Mouse (Mus musculus) intestine, postnatal 0 days (tissue): Measurements from ENCODE around the gene Crym. TPM values are rescaled to one million over a fixed set of nuclear protein-coding genes. Genes with fewer than 3 reads are reported as not detected.

Experiments
- ATAC-seq: fragments of 200-750 bp; cut with Nextera tagmentation; 2 replicates; pipeline ENCODE4 v1.8.0; 2017; ENCODE audit warnings: mild to moderate bottlenecking, moderate TSS enrichment, moderate library complexity
- H3K27ac ChIP-seq: fragments of 300-500 bp; sonication (generic); 2 replicates; pipeline ENCODE4 v1.5.1; 2014; ENCODE audit warnings: mild to moderate bottlenecking, low read depth, low read length, moderate library complexity
- H3K27me3 ChIP-seq: fragments of 300-500 bp; sonication (generic); replicated peaks from 2 replicates; pipeline ENCODE4 v1.6.1; 2014; ENCODE audit warnings: low read length, mixed read lengths; ENCODE audit not compliant: control insufficient read depth, insufficient read depth
- H3K36me3 ChIP-seq: fragments of 300-500 bp; sonication (generic); 2 replicates; pipeline ENCODE4 v1.6.1; 2014; ENCODE audit warnings: mild to moderate bottlenecking, moderate library complexity; ENCODE audit not compliant: control insufficient read depth, insufficient read depth
- H3K4me1 ChIP-seq: fragments of 300-500 bp; sonication (generic); replicated peaks from 2 replicates; pipeline ENCODE4 v1.6.1; 2014; ENCODE audit warnings: antibody characterized with exemption, low read length, mixed read lengths; ENCODE audit not compliant: control insufficient read depth, insufficient read depth
- H3K4me2 ChIP-seq: fragments of 300-500 bp; sonication (generic); replicated peaks from 2 replicates; pipeline ENCODE4 v1.6.1; 2014; ENCODE audit warnings: low read depth, mild to moderate bottlenecking, moderate library complexity
- H3K4me3 ChIP-seq: fragments of 300-500 bp; sonication (generic); 2 replicates; pipeline ENCODE4 v1.5.1; 2014; ENCODE audit warnings: low read depth, low read length
- H3K9ac ChIP-seq: fragments of 300-500 bp; sonication (generic); 2 replicates; pipeline ENCODE4 v1.6.1; 2014; ENCODE audit warnings: mild to moderate bottlenecking, low read depth, low read length
- H3K9me3 ChIP-seq: fragments of 300-500 bp; sonication (generic); 2 replicates; pipeline ENCODE4 v1.6.1; 2016; ENCODE audit warnings: mixed run types; ENCODE audit not compliant: control insufficient read depth
- CTCF ChIP-seq: sonication (generic); IDR thresholded peaks from 2 replicates; pipeline ENCODE4 v1.5.1; 2016; ENCODE audit warnings: low read depth, mild to moderate bottlenecking, control low read depth, antibody characterized with exemption, moderate library complexity
- WGBS: fragments of 180-500 bp; shearing (Covaris S2); extraction: QIAGEN DNeasy Blood & Tissue Kit; methylation state at CpG from one replicate; pipeline ENCODE4 v1.1.7; 2014; 5-methylcytosine and 5-hydroxymethylcytosine counted together
- polyA plus RNA-seq: library from polyadenylated mRNA; unstranded; fragments of >200 nt; fragmentation: Nextera tagmentation; extraction: Ambion mirVana; gene quantifications from 2 replicates; pipeline ENCODE4 v1.2.1, GENCODE M21; 2015

Gene Crym
- polyA plus RNA-seq, 1 experiment from 2014 or later, result 1.9 TPM

DNA sequence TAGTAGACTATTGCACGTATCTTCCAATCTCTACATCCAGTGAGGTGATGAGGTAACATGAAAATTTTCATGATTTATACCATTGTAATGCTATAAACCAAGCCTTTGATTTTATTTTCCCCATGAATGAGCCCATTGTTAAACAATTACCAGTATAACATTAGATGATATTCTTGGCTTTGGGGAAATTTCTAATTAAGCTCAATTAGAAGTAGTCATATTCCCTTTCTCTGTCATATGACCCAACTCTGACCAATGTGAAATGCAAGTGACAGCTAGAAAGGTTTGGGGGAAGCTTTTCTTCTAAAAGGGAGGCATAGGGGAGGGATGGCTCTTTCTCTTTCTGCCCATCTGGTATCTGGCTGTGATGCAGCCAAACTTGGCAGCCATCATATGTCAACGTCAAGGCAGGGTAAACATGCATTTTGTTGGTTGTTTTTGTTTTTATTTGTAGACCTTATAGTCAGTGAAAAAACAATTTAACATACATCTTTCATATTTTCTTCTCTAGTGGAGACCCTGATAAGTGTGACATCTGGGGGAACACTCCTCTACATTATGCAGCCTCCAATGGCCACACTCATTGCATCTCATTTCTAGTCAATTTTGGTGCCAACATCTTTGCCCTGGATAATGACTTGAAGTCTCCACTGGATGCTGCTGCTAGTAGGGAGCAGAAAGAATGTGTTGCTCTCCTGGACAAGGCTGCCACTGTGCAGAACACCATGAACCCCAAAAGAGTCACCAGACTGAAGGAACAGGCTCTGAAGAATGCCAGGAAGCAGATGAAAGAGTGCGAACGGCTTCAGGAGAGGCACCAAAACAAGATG is 20.3 kb downstream of the Crym start:
- 90% methylated on average over 4 of the region's 4 CpGs for WGBS
- no peak overlapping the region for H3K4me2 ChIP-seq
- H3K27ac ChIP-seq, result no peak overlapping the region
- H3K4me1 ChIP-seq, result peaks cover 2% of the 10 kb centered on the region; the same call in 1 of the 2 replicates
- H3K9ac ChIP-seq, result no peak overlapping the region
- no peaks in the 10 kb centered on the region for H3K27me3 ChIP-seq
- H3K4me3 ChIP-seq, result no peak overlapping the region
- no peak for TF ChIP-seq CTCF
- peaks cover 16% of the 10 kb centered on the region; the same call in 1 of the 2 replicates for H3K36me3 ChIP-seq
- no peak for ATAC-seq
- H3K9me3 ChIP-seq, result no peaks in the 10 kb centered on the region

DNA sequence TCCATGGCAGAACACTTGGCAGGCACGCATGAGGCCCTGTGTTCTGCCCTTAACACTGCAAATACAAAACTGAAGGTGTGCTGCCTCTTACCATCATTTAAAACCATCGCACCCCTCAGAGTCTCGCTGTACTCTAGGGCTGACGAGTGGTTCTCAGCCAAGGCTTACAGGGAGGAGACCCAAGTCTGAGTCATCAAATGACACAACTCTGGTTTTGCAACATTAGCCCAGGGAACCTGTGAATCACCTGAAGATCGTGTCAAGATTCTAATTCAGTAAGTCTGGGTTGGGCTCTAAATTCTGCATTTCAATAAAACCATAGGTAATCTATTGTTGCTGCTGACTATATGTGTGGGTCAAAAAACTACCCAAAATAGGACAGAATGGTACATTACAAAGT is 21.4 kb downstream of the Crym start:
- ATAC-seq, result peak; percentile 55
- 62% methylated on average over 5 of the region's 5 CpGs for WGBS
- Histone ChIP-seq H3K9ac (no peak overlapping the region), H3K4me2 (peak overlapping the region; percentile 27; the same call in 1 of the 2 replicates), H3K27me3 (no peaks in the 10 kb centered on the region), H3K27ac (no peak overlapping the region), H3K9me3 (no peaks in the 10 kb centered on the region), H3K4me1 (peaks cover 2% of the 10 kb centered on the region; the same call in 1 of the 2 replicates), H3K4me3 (no peak overlapping the region), H3K36me3 (peaks cover 16% of the 10 kb centered on the region; the same call in 1 of the 2 replicates)
- no peak for TF ChIP-seq CTCF

DNA sequence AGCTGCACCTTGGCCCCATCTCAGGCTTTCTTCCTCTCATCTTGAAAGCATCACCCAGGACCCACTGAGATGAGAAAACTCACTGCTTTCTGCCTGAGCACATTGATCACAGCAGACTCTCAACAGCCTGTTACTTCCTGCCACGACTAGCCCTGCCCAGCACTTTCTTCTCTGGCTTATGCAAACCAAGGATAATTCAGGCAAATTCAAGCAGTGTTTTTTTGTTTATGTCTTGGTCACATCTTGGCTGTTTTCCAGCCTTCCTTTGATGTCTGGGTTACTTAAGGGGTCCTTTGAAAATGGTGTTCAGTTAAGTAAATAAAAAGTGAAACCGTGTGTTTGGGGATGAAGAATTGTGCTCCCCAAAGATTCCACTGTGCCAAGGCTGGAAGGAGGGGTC is 23.0 kb downstream of the Crym start:
- H3K9me3 ChIP-seq, result no peaks in the 10 kb centered on the region
- 23% methylated on average over 2 of the region's 2 CpGs for whole genome bisulfite sequencing

DNA sequence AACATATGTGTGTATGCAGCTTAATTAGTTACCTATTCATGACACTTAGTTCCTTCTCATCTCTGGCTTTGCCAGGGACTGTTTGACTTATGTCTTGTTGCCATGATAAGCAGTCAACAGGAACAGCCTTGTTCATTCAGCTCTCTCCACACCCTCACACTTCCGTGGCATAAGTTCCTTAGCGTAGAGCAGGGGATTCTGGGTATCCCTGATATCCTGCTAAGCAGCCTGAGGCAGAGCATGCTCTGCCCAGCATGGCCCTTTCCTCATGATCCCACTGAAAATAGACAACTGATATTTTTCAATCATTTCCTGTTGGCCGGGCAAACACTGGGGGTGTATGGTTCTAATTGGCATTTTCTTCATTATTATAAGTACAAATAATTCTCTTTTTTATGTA is 24.3 kb downstream of the Crym start:
- TF ChIP-seq CTCF, result no peak
- Histone ChIP-seq H3K36me3 (peaks cover 4% of the 10 kb centered on the region; the same call in 1 of the 2 replicates), H3K27me3 (no peaks in the 10 kb centered on the region), H3K9me3 (no peaks in the 10 kb centered on the region), H3K4me1 (peaks cover 2% of the 10 kb centered on the region; the same call in 1 of the 2 replicates), H3K4me3 (no peak overlapping the region), H3K27ac (no peak overlapping the region), H3K4me2 (peak overlapping the region; percentile 54), H3K9ac (no peak overlapping the region)
- WGBS, result 49% methylated on average over 3 of the region's 3 CpGs
- no peak for ATAC-seq

More for the DNA sequence above, 23.0 kb downstream of the Crym start:
- Histone ChIP-seq H3K4me3 (no peak overlapping the region), H3K27ac (no peak overlapping the region), H3K4me2 (no peak overlapping the region), H3K4me1 (peaks cover 2% of the 10 kb centered on the region; the same call in 1 of the 2 replicates), H3K36me3 (peaks cover 12% of the 10 kb centered on the region; the same call in 1 of the 2 replicates), H3K27me3 (no peaks in the 10 kb centered on the region), H3K9ac (no peak overlapping the region)
- no peak for ATAC-seq
- no peak for TF ChIP-seq CTCF

DNA sequence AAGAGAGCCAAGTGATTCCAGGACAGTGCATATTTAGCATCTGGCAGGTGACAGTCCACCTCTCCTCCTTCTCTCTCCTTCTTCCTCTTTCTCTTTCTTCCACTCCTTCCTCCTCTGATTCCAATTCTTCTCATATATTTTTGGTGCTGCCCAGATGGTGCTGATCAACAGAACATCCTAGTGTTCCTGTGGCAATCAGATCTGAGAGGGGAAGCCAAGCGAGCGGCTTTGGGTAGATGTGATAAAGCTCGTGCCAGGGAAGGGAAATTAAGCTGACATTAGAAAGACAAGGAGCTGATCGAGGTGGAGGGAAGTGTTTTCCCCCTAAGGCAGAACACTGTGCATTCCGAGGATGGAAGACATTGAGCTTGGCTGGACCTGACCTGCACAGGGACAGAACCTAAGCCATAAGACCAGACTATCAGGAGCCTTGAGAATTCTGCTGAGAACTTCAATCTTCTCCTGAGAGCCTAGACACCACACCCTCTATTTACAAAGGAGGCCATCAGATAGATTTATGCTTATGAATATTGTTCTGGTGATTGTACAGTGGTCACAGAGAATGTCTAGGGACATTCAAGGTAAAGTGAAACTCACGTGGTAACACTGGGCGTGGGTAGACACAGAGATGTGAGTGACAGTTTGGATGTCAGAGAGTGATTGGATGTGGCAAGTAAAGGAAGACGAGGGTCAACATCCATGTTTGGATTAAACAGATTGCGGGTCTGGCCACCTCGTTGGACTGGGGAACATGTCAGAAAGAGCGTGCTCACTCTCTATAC is 27.0 kb downstream of the Crym start:
- peak overlapping the region; percentile 58 for H3K4me2 ChIP-seq
- peak; percentile 65 for ATAC-seq
- WGBS, result 39% methylated on average over 11 of the region's 11 CpGs
- no peaks in the 10 kb centered on the region for H3K27me3 ChIP-seq
- no peaks in the 10 kb centered on the region for H3K36me3 ChIP-seq
- TF ChIP-seq CTCF, result no peak
- peak overlapping the region; percentile 43 for H3K4me3 ChIP-seq
- H3K27ac ChIP-seq, result peak overlapping the region; percentile 80
- no peaks in the 10 kb centered on the region for H3K9me3 ChIP-seq
- H3K4me1 ChIP-seq, result peaks cover 2% of the 10 kb centered on the region; the same call in 1 of the 2 replicates
- peak overlapping the region; percentile 63 for H3K9ac ChIP-seq

DNA sequence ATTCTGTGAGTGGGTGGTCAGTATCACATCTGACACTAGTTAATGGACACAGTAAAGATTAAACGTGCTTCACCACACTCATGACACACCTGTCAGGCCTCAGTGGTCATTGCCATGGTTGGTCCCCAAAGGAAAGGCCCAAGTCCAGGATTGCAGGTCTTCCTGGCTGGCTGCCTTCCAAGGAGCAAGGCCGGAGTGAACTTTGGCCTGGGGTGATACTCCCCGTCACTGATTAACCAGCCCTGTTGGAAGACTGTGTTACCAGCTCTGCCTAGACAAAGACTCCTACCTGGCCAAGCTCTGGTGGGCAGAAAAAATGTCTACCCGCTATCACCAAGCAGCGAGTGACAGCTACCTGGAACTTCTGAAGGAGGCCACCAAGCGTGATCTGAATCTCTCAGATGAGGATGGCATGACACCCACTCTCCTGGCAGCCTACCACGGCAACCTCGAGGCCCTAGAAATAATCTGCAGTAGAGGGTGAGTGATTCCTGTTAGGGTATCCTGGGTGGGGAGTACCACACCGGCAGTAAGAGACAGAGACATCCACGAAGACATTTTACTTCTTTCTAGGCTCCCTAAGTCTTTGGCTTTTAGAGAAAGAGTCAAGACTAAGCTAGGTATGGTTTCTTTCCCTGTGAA is 28.2 kb downstream of the Crym start, which contains the start of gene Anks4b:
TSS of gene Anks4b (plus strand) at position 256 of the 642 bp plus-strand sequence.
- ATAC-seq, result peak; percentile 92
- H3K27me3 ChIP-seq, result no peaks in the 10 kb centered on the region
- peak within 1 kb of the TSS; percentile 63 for H3K9ac ChIP-seq
- 43% methylated on average over 10 of the region's 10 CpGs for WGBS
- no peaks in the 10 kb centered on the region for H3K36me3 ChIP-seq
- H3K4me1 ChIP-seq, result peaks cover 2% of the 10 kb centered on the region; the same call in 1 of the 2 replicates
- TF ChIP-seq CTCF, result no peak
- H3K27ac ChIP-seq, result peak within 1 kb of the TSS; percentile 80
- H3K4me3 ChIP-seq, result peak within 1 kb of the TSS; percentile 43
- H3K4me2 ChIP-seq, result peak within 1 kb of the TSS; percentile 58
- no peaks in the 10 kb centered on the region for H3K9me3 ChIP-seq
